Mouse (Mus musculus) liver (tissue): ENCODE data around the gene Hist2h2aa2.
"Not testable (repeated sequence)": the region's sequence is repeated elsewhere in the genome, so short reads cannot be mapped to it uniquely, and the experiment has no call there.

Experiments
- DNase-seq: peaks from one replicate; pipeline ENCODE4 v3.0.0-alpha.2; 2020; ENCODE audit warnings: mixed read lengths

Hist2h2aa2 gene

GRCm38 (mm10) chr3:96235836-96236235, 4.2 kb downstream of the Hist2h2aa2 start:
- DNase-seq: no peak

- DNase-seq: no peak
Measured at GRCm38 (mm10) chr3:96234914-96235313, 5.2 kb downstream of the Hist2h2aa2 start.

- no peak for DNase-seq
Measured at GRCm38 (mm10) chr3:96231758-96232120, 8.3 kb downstream of the Hist2h2aa2 start.

GRCm38 (mm10) chr3:96230910-96231757, 8.9 kb downstream of the Hist2h2aa2 start:
- DNase-seq: no peak

GRCm38 (mm10) chr3:96230404-96230803, 9.7 kb downstream of the Hist2h2aa2 start:
- no peak for DNase-seq

- DNase-seq: no peak
Measured at GRCm38 (mm10) chr3:96228828-96229227, 11.2 kb downstream of the Hist2h2aa2 start.

GRCm38 (mm10) chr3:96226695-96227648, 13.1 kb downstream of the Hist2h2aa2 start:
- no peak for DNase-seq

- DNase-seq: no peak
Measured at GRCm38 (mm10) chr3:96225421-96225820, 14.7 kb downstream of the Hist2h2aa2 start.

GRCm38 (mm10) chr3:96222774-96223173, 17.3 kb downstream of the Hist2h2aa2 start:
- DNase-seq: no peak

GRCm38 (mm10) chr3:96221640-96222038, 18.4 kb downstream of the Hist2h2aa2 start:
- peak; percentile 51 for DNase-seq

GRCm38 (mm10) chr3:96220765-96221639, 19.1 kb downstream of the Hist2h2aa2 start, which contains the start of the genes Hist2h2ac and Hist2h2be:
Gene Hist2h2ac (minus strand): TSS chr3:96220880.
Gene Hist2h2be (plus strand): TSS chr3:96221119.
- DNase-seq: peak; percentile 89

GRCm38 (mm10) chr3:96220131-96220764, 19.8 kb downstream of the Hist2h2aa2 start:
- DNase-seq: peak; percentile 57

- DNase-seq: peak; percentile 78
Measured at GRCm38 (mm10) chr3:96219661-96220130, 20.4 kb downstream of the Hist2h2aa2 start, which contains the start of the genes Bola1 and Hist2h2ab. Gene Bola1 (minus strand): TSS chr3:96219709. Gene Hist2h2ab (plus strand): TSS chr3:96219865.

- peak; percentile 37 for DNase-seq
Measured at GRCm38 (mm10) chr3:96219191-96219641, 20.9 kb downstream of the Hist2h2aa2 start.

GRCm38 (mm10) chr3:96209242-96209641, 30.8 kb downstream of the Hist2h2aa2 start:
- no peak for DNase-seq

GRCm38 (mm10) chr3:96207819-96208218, 32.3 kb downstream of the Hist2h2aa2 start:
- DNase-seq: no peak

GRCm38 (mm10) chr3:96199731-96200130, 40.3 kb downstream of the Hist2h2aa2 start:
- no peak for DNase-seq

- DNase-seq: not testable (repeated sequence)
Measured at GRCm38 (mm10) chr3:96198601-96199251, 41.4 kb downstream of the Hist2h2aa2 start.

GRCm38 (mm10) chr3:96198181-96198580, 41.9 kb downstream of the Hist2h2aa2 start:
- DNase-seq: peak; percentile 27

GRCm38 (mm10) chr3:96197129-96197749, 42.8 kb downstream of the Hist2h2aa2 start:
- DNase-seq: peak; percentile 90
